Mouse (Mus musculus) liver, postnatal 0 days (tissue): ENCODE data around the gene C8a.

ENCODE experiments used
- CTCF ChIP-seq: sonication (generic); IDR thresholded peaks from 2 replicates; pipeline ENCODE4 v1.5.1; 2016; ENCODE audit warnings: antibody characterized with exemption, low read depth
- EP300 ChIP-seq: IDR thresholded peaks from 2 replicates; pipeline ENCODE4 v1.6.1; 2016; ENCODE audit warnings: antibody characterized with exemption, low read depth, mild to moderate bottlenecking

DNA sequence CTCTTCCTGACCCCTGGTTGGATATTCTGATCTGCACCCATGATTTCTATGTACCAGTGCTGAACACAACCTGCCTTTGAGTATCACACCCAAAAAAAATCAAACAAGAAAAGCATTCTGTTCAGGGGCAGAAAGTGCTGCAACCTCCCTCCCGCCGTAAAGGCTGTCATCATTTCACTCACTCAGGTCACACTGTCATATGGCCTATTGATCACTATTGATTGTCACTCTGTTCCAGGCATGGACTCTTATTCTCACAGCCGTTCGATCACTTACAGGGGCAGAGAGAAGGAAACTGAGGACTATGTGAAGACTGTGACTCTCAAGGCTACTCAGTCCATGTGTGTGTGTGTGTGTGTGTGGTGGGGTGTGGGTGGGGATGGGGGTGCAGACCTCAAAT, 108.0 kb downstream of the C8a start:
- TF ChIP-seq EP300 (no peak), CTCF (no peak)
